Mouse (Mus musculus) sigmoid colon, adult 10 weeks (tissue): ENCODE data around the gene Pdgfra. TPM values are rescaled to one million over a fixed set of nuclear protein-coding genes. Genes with fewer than 3 reads are reported as not detected.

Source experiments
- polyA plus RNA-seq: library from polyadenylated mRNA; stranded (reverse); fragments of 350-450 nt; fragmentation: Illumina TruSeq; extraction: RNeasy Lipid Tissue Mini Kit (QIAGEN cat#74804); gene quantifications from one replicate; pipeline ENCODE4 v1.2.3, GENCODE M21; 2014; ENCODE audit warnings: low read depth, low replicate concordance

Gene Pdgfra
- polyA plus RNA-seq, result 45.1 TPM

GRCm38 (mm10) chr5:75152021-75152425 lies at the start of gene Pdgfra:
TSS of gene Pdgfra (plus strand) at chr5:75152292.

Other genes starting within 250 kb of the Pdgfra start
- gene Chic2, start 107.5 kb upstream of the Pdgfra start, polyA plus RNA-seq, result 31.2 TPM
- gene Gsx2, start 76.7 kb upstream of the Pdgfra start, polyA plus RNA-seq, result not detected